Mouse (Mus musculus): ENCODE data around the gene Crlf2. TPM values are rescaled to one million over a fixed set of nuclear protein-coding genes. Genes with fewer than 3 reads are reported as not detected.

Crlf2 gene
- polyA plus RNA-seq, 1 experiment, result 16.7 TPM

- Histone ChIP-seq H3K4me3 (ENCODE audit: insufficient read depth, low read length) (no peak overlapping the region), H3K27ac (ENCODE audit: insufficient read depth, low read length) (no peak overlapping the region), H3K4me1 (ENCODE audit: control insufficient read depth, insufficient read depth, low read length) (no peaks in the 10 kb centered on the region; the same call in 1 of the 2 replicates)
- no peak for TF ChIP-seq CTCF (IDR thresholded peaks at IDR 0.05; ENCODE audit: borderline replicate concordance, insufficient read depth, low read length)
Measured at GRCm38 (mm10) chr5:109550225-109550935, 8.4 kb downstream of the Crlf2 start.

- Histone ChIP-seq H3K27ac (ENCODE audit: insufficient read depth, low read length) (no peak overlapping the region), H3K4me1 (ENCODE audit: control insufficient read depth, insufficient read depth, low read length) (no peaks in the 10 kb centered on the region; the same call in 1 of the 2 replicates), H3K4me3 (ENCODE audit: insufficient read depth, low read length) (no peak overlapping the region)
- TF ChIP-seq CTCF (IDR thresholded peaks at IDR 0.05; ENCODE audit: borderline replicate concordance, insufficient read depth, low read length), result 0 out of 2 replicates have a peak, but pooled peaks have one; percentile 10
- TF ChIP-seq POLR2A (IDR thresholded peaks at IDR 0.05; ENCODE audit: low read depth, low read length), result no peak
Measured at GRCm38 (mm10) chr5:109548712-109549111, 10.1 kb downstream of the Crlf2 start.

DNA sequence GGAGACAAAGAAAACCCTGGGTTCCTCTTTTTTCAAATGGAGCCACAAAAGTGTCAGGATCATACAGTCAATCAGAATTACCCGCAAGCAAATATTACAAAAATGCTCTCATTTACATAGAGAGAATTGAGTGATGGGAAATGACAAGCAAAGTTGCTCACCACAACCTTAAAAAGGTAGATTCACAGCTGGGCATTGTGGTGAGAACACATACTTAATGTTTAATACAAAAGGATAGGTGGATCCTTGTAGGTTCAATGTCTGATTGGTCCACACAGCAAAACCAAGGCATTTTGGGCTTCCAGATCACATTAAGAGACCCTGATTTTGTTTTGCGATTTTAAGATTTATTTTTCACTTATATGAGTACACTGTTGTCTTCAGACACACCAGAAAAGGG is 11.7 kb downstream of the Crlf2 start:
- H3K27ac ChIP-seq (ENCODE audit: insufficient read depth, low read length), result no peak overlapping the region
- no peak for TF ChIP-seq CTCF (IDR thresholded peaks at IDR 0.05; ENCODE audit: borderline replicate concordance, insufficient read depth, low read length)
- no peak for TF ChIP-seq POLR2A (IDR thresholded peaks at IDR 0.05; ENCODE audit: low read depth, low read length)
- H3K4me1 ChIP-seq (ENCODE audit: control insufficient read depth, insufficient read depth, low read length), result no peaks in the 10 kb centered on the region; the same call in 1 of the 2 replicates
- H3K4me3 ChIP-seq (ENCODE audit: insufficient read depth, low read length), result no peak overlapping the region

GRCm38 (mm10) chr5:109509679-109510078 is 49.1 kb downstream of the Crlf2 start:
- Histone ChIP-seq H3K4me3 (ENCODE audit: insufficient read depth, low read length) (no peak overlapping the region), H3K27ac (ENCODE audit: insufficient read depth, low read length) (no peak overlapping the region), H3K4me1 (ENCODE audit: control insufficient read depth, insufficient read depth, low read length) (no peaks in the 10 kb centered on the region)
- no peak for TF ChIP-seq POLR2A (IDR thresholded peaks at IDR 0.05; ENCODE audit: low read depth, low read length)
- TF ChIP-seq CTCF (IDR thresholded peaks at IDR 0.05; ENCODE audit: borderline replicate concordance, insufficient read depth, low read length), result no peak

DNA sequence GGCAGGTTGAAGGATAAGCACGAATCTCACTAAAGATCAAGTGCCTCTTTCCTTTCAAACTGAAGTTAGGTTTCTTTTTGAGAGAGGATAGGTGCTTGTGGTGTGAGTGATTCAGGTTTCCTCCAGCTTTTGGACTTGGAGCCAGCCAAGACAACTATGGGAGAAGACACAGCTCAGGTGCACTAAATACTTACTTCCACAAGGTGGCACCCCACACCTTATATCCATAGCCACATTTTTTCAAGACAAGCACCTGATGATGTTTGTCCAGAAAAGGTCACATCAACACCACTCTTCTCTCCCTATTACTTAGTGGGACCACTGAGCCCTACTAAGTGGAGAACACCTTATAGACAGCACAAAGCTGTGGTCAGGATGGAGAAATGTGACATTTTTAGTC is 52.1 kb downstream of the Crlf2 start:
- TF ChIP-seq CTCF (IDR thresholded peaks at IDR 0.05; ENCODE audit: borderline replicate concordance, insufficient read depth, low read length), result no peak
- TF ChIP-seq POLR2A (IDR thresholded peaks at IDR 0.05; ENCODE audit: low read depth, low read length), result no peak
- no peak overlapping the region for H3K4me3 ChIP-seq (ENCODE audit: insufficient read depth, low read length)

More for the DNA sequence above, 52.1 kb downstream of the Crlf2 start:
- Histone ChIP-seq H3K4me1 (ENCODE audit: control insufficient read depth, insufficient read depth, low read length) (no peaks in the 10 kb centered on the region), H3K27ac (ENCODE audit: insufficient read depth, low read length) (no peak overlapping the region)

Other genes starting within 250 kb of the Crlf2 start
- gene Vmn2r16, start 228.8 kb downstream of the Crlf2 start, polyA plus RNA-seq (2011; ENCODE audit: insufficient read length, low read depth, missing spikeins), result not detected in 2 replicates
- not detected in 2 replicates for gene Vmn2r17, start 139.3 kb downstream of the Crlf2 start, polyA plus RNA-seq (2011; ENCODE audit: insufficient read length, low read depth, missing spikeins)
- gene 5430403G16Rik, start 132.0 kb upstream of the Crlf2 start, polyA plus RNA-seq (2011; ENCODE audit: insufficient read length, low read depth, missing spikeins), result 2.0 and 2.8 TPM in 2 replicates
- gene 4930522L14Rik, start 192.9 kb upstream of the Crlf2 start, polyA plus RNA-seq (2011; ENCODE audit: insufficient read length, low read depth, missing spikeins), result 9.3 and 14.9 TPM in 2 replicates

Measured in embryonic fibroblast, embryonic 13.5 days (primary cell).